Mouse (Mus musculus) hindbrain, embryonic 15.5 days (tissue): ENCODE measurements around the gene Tap2. TPM values are rescaled to one million over a fixed set of nuclear protein-coding genes. Genes with fewer than 3 reads are reported as not detected.
"Not testable (repeated sequence)": the region's sequence is repeated elsewhere in the genome, so short reads cannot be mapped to it uniquely, and the experiment has no call there.

Source experiments
- ATAC-seq: fragments of 200-750 bp; cut with Nextera tagmentation; 2 replicates; pipeline ENCODE4 v1.8.0; 2017; ENCODE audit warnings: low read depth, moderate number of reproducible peaks, moderate TSS enrichment; ENCODE audit not compliant: low FRiP score
- H3K27ac ChIP-seq: fragments of 300-500 bp; sonication (generic); replicated peaks from 2 replicates; pipeline ENCODE4 v1.5.1; 2015; ENCODE audit warnings: mild to moderate bottlenecking, inconsistent platforms
- H3K27me3 ChIP-seq: fragments of 300-500 bp; sonication (generic); 2 replicates; pipeline ENCODE4 v1.6.1; 2015; ENCODE audit warnings: control low read depth, inconsistent platforms
- H3K36me3 ChIP-seq: fragments of 300-500 bp; sonication (generic); 2 replicates; pipeline ENCODE4 v1.6.1; 2015; ENCODE audit warnings: control low read depth, inconsistent platforms
- H3K4me1 ChIP-seq: fragments of 300-500 bp; sonication (generic); replicated peaks from 2 replicates; pipeline ENCODE4 v1.6.1; 2015; ENCODE audit warnings: control low read depth, inconsistent platforms
- H3K4me2 ChIP-seq: fragments of 300-500 bp; sonication (generic); 2 replicates; pipeline ENCODE4 v1.6.1; 2015; ENCODE audit warnings: moderate library complexity, mild to moderate bottlenecking, inconsistent platforms
- H3K4me3 ChIP-seq: fragments of 300-500 bp; sonication (generic); 2 replicates; pipeline ENCODE4 v1.5.1; 2015; ENCODE audit warnings: mild to moderate bottlenecking, inconsistent platforms
- H3K9ac ChIP-seq: fragments of 300-500 bp; sonication (generic); 2 replicates; pipeline ENCODE4 v1.6.1; 2015; ENCODE audit warnings: inconsistent platforms
- H3K9me3 ChIP-seq: fragments of 300-500 bp; sonication (generic); 2 replicates; pipeline ENCODE4 v1.6.1; 2016; ENCODE audit warnings: control low read depth, inconsistent platforms
- WGBS: fragments of 180-500 bp; shearing (Covaris S2); methylation state at CpG from one replicate; pipeline ENCODE4 v1.1.7; 2015; 5-methylcytosine and 5-hydroxymethylcytosine counted together
- polyA plus RNA-seq: library from polyadenylated mRNA; unstranded; fragments of >200 nt; fragmentation: Nextera tagmentation; extraction: Ambion mirVana; gene quantifications from 2 replicates; pipeline ENCODE4 v1.2.1, GENCODE M21; 2015

Gene Tap2
- polyA plus RNA-seq, 1 experiment from 2014 or later, result 2.2 TPM

- no peak overlapping the region for H3K4me2 ChIP-seq
- H3K9me3 ChIP-seq, result no peaks in the 10 kb centered on the region
- H3K4me3 ChIP-seq, result no peak overlapping the region
- H3K27me3 ChIP-seq, result peaks cover 8% of the 10 kb centered on the region
- H3K9ac ChIP-seq, result no peak overlapping the region
- no peak for ATAC-seq
- 0 out of 2 replicates have a peak, but pooled peaks cover 4% of the 10 kb centered on the region for H3K4me1 ChIP-seq
- WGBS, result 64% methylated on average over 11 of the region's 11 CpGs
- H3K27ac ChIP-seq, result no peak overlapping the region
- H3K36me3 ChIP-seq, result no peaks in the 10 kb centered on the region
Observed at GRCm38 (mm10) chr17:34218675-34219074, 15.3 kb downstream of the Tap2 start.

- WGBS, result 92% methylated on average over 9 of the region's 11 CpGs
- not testable (repeated sequence) for H3K9ac ChIP-seq, ATAC-seq, H3K4me1 ChIP-seq, H3K9me3 ChIP-seq, H3K4me2 ChIP-seq, H3K36me3 ChIP-seq, H3K27ac ChIP-seq, H3K4me3 ChIP-seq, H3K27me3 ChIP-seq
Observed at GRCm38 (mm10) chr17:34219096-34219495, 15.8 kb downstream of the Tap2 start.

GRCm38 (mm10) chr17:34219801-34220200, 16.5 kb downstream of the Tap2 start:
- H3K27me3 ChIP-seq, H3K36me3 ChIP-seq, H3K9me3 ChIP-seq, H3K4me3 ChIP-seq, H3K27ac ChIP-seq, ATAC-seq, H3K9ac ChIP-seq, H3K4me2 ChIP-seq, H3K4me1 ChIP-seq: not testable (repeated sequence)
- 95% methylated on average over 3 of the region's 7 CpGs for WGBS

GRCm38 (mm10) chr17:34220401-34220800, 17.1 kb downstream of the Tap2 start:
- H3K27ac ChIP-seq, H3K4me2 ChIP-seq, H3K36me3 ChIP-seq, H3K27me3 ChIP-seq, H3K4me1 ChIP-seq, H3K9ac ChIP-seq, H3K4me3 ChIP-seq, H3K9me3 ChIP-seq, ATAC-seq: not testable (repeated sequence)
- 94% methylated on average over 5 of the region's 16 CpGs for WGBS

GRCm38 (mm10) chr17:34224816-34225215, 21.5 kb downstream of the Tap2 start:
- H3K27me3 ChIP-seq, result no peaks in the 10 kb centered on the region
- H3K4me3 ChIP-seq, result no peak overlapping the region
- H3K9ac ChIP-seq, result no peak overlapping the region
- 96% methylated on average over 3 of the region's 3 CpGs for WGBS
- H3K36me3 ChIP-seq, result no peaks in the 10 kb centered on the region
- H3K27ac ChIP-seq, result no peak overlapping the region
- no peak overlapping the region for H3K4me2 ChIP-seq
- no peaks in the 10 kb centered on the region for H3K4me1 ChIP-seq
- no peak for ATAC-seq
- H3K9me3 ChIP-seq, result no peaks in the 10 kb centered on the region

GRCm38 (mm10) chr17:34225426-34225825, 22.1 kb downstream of the Tap2 start:
- H3K27me3 ChIP-seq, result no peaks in the 10 kb centered on the region
- no peaks in the 10 kb centered on the region for H3K36me3 ChIP-seq
- H3K4me2 ChIP-seq, result no peak overlapping the region
- H3K9me3 ChIP-seq, result no peaks in the 10 kb centered on the region
- no peak overlapping the region for H3K9ac ChIP-seq
- H3K27ac ChIP-seq, result no peak overlapping the region
- no peaks in the 10 kb centered on the region for H3K4me1 ChIP-seq
- H3K4me3 ChIP-seq, result no peak overlapping the region
- WGBS, result 95% methylated on average over 8 of the region's 8 CpGs
- no peak for ATAC-seq

GRCm38 (mm10) chr17:34225911-34226310, 22.6 kb downstream of the Tap2 start:
- not testable (repeated sequence) for H3K4me1 ChIP-seq, H3K4me2 ChIP-seq, H3K4me3 ChIP-seq, H3K9ac ChIP-seq, ATAC-seq, H3K27me3 ChIP-seq, H3K36me3 ChIP-seq, H3K27ac ChIP-seq, H3K9me3 ChIP-seq
- 97% methylated on average over 14 of the region's 23 CpGs for WGBS

GRCm38 (mm10) chr17:34230971-34231370, 27.6 kb downstream of the Tap2 start:
- not testable (repeated sequence) for H3K9me3 ChIP-seq, H3K9ac ChIP-seq, H3K27me3 ChIP-seq, H3K4me2 ChIP-seq, ATAC-seq, H3K36me3 ChIP-seq, H3K4me3 ChIP-seq, H3K27ac ChIP-seq, H3K4me1 ChIP-seq
- WGBS, result 97% methylated on average over 9 of the region's 9 CpGs

GRCm38 (mm10) chr17:34232021-34232420, 28.7 kb downstream of the Tap2 start:
- not testable (repeated sequence) for ATAC-seq, H3K4me2 ChIP-seq, H3K4me1 ChIP-seq, H3K9ac ChIP-seq, H3K4me3 ChIP-seq, H3K36me3 ChIP-seq, H3K27me3 ChIP-seq, H3K9me3 ChIP-seq, H3K27ac ChIP-seq
- WGBS, result 87% methylated on average over 6 of the region's 7 CpGs

GRCm38 (mm10) chr17:34234926-34235325, 31.6 kb downstream of the Tap2 start:
- ATAC-seq, result peak; percentile 54; the same call in 1 of the 2 replicates
- Histone ChIP-seq H3K36me3 (no peaks in the 10 kb centered on the region), H3K27ac (no peak overlapping the region), H3K4me1 (no peaks in the 10 kb centered on the region), H3K4me2 (no peak overlapping the region), H3K9me3 (no peaks in the 10 kb centered on the region), H3K9ac (no peak overlapping the region), H3K27me3 (no peaks in the 10 kb centered on the region), H3K4me3 (no peak overlapping the region)
- 36% methylated on average over 9 of the region's 9 CpGs for WGBS

GRCm38 (mm10) chr17:34236691-34237090, 33.4 kb downstream of the Tap2 start:
- H3K4me2 ChIP-seq, result no peak overlapping the region
- no peak overlapping the region for H3K27ac ChIP-seq
- no peaks in the 10 kb centered on the region for H3K27me3 ChIP-seq
- WGBS, result 91% methylated on average over 5 of the region's 5 CpGs
- H3K4me1 ChIP-seq, result no peaks in the 10 kb centered on the region
- H3K9me3 ChIP-seq, result 0 out of 2 replicates have a peak, but pooled peaks cover 2% of the 10 kb centered on the region
- no peak overlapping the region for H3K4me3 ChIP-seq
- ATAC-seq, result no peak
- no peak overlapping the region for H3K9ac ChIP-seq
- H3K36me3 ChIP-seq, result no peaks in the 10 kb centered on the region

GRCm38 (mm10) chr17:34237741-34238140, 34.4 kb downstream of the Tap2 start:
- Histone ChIP-seq H3K27me3 (no peaks in the 10 kb centered on the region), H3K9ac (no peak overlapping the region), H3K4me3 (no peak overlapping the region), H3K9me3 (0 out of 2 replicates have a peak, but pooled peaks cover 2% of the 10 kb centered on the region), H3K4me2 (no peak overlapping the region), H3K36me3 (no peaks in the 10 kb centered on the region), H3K4me1 (no peaks in the 10 kb centered on the region), H3K27ac (no peak overlapping the region)
- 80% methylated on average over 3 of the region's 3 CpGs for whole genome bisulfite sequencing
- ATAC-seq, result no peak

- Histone ChIP-seq H3K27ac (no peak within 1 kb of the TSS), H3K9me3 (0 out of 2 replicates have a peak, but pooled peaks cover 2% of the 10 kb centered on the region), H3K4me1 (no peaks in the 10 kb centered on the region), H3K27me3 (no peaks in the 10 kb centered on the region), H3K4me2 (no peak within 1 kb of the TSS), H3K36me3 (no peaks in the 10 kb centered on the region), H3K4me3 (no peak within 1 kb of the TSS), H3K9ac (no peak within 1 kb of the TSS)
- ATAC-seq, result no peak
- WGBS, result 66% methylated on average over 3 of the region's 3 CpGs
Observed at GRCm38 (mm10) chr17:34238706-34239105, 35.4 kb downstream of the Tap2 start, which contains the start of gene H2-Ob. H2-Ob (plus strand) TSS chr17:34238903.
